Comparison of ENCODE assay signal across 9 mouse cellular contexts in genomic region chr12:112329701-112330301, GRCm38 (mm10).
A peak's percentile ranks its signal among the peaks of the same experiment; 100 is the strongest.
DNase-seq lines count a peak whose midpoint lies in the region; ATAC-seq and TF ChIP-seq lines count a peak whose summit lies in the region.
"Had no signal": no experiment of that assay in that cellular context is flagged by ENCODE, and none has a peak within 500 bp of the region (broad histone marks: within the 10 kb centered on the region; RNA-seq: fewer than 3 reads in every experiment).

No protein-coding gene starts in this region.

- TF ChIP-seq CTCF in forebrain, postnatal 0 days (IDR thresholded peaks at IDR 0.05; ENCODE audit: low read depth) = no peak; the same call in 1 of the 2 replicates
- no peak for TF ChIP-seq CTCF in gastrocnemius, adult 2 months (IDR thresholded peaks at IDR 0.05)

- H3K36me3 ChIP-seq in heart, embryonic 11.5 days (ENCODE audit: control insufficient read depth, insufficient read depth, low read length) = no peaks in the 10 kb centered on the region
- no peaks in the 10 kb centered on the region for H3K36me3 ChIP-seq in forebrain, postnatal 0 days (ENCODE audit: insufficient read depth)
- no peaks in the 10 kb centered on the region for H3K36me3 ChIP-seq in neural tube, embryonic 13.5 days

- no peaks in the 10 kb centered on the region for H3K9me3 ChIP-seq in heart, embryonic 11.5 days (replicated peaks; ENCODE audit: control insufficient read depth, low read length)
- no peaks in the 10 kb centered on the region for H3K9me3 ChIP-seq in forebrain, postnatal 0 days (ENCODE audit: low read length)
- H3K9me3 ChIP-seq in neural tube, embryonic 13.5 days = no peaks in the 10 kb centered on the region

- intact Hi-C loops in gastrocnemius, adult 2 months (cut with DNase I) = no loop called here

- no peak overlapping the region for H3K9ac ChIP-seq in heart, embryonic 11.5 days (ENCODE audit: low read depth, low read length)
- peak overlapping the region; percentile 35 for H3K9ac ChIP-seq in forebrain, postnatal 0 days
- peak overlapping the region; percentile 52 for H3K9ac ChIP-seq in neural tube, embryonic 13.5 days

- WGBS in heart, embryonic 11.5 days (ENCODE audit: insufficient replicate concordance) = 20% methylated on average over 18 of the region's 18 CpGs
- WGBS in forebrain, postnatal 0 days = 6% methylated on average over 18 of the region's 18 CpGs
- WGBS in neural tube, embryonic 13.5 days = 11% methylated on average over 18 of the region's 18 CpGs

- no peak overlapping the region for H3K27ac ChIP-seq in heart, embryonic 11.5 days (ENCODE audit: low read depth, low read length)
- peak overlapping the region; percentile 93 for H3K27ac ChIP-seq in forebrain, postnatal 0 days (ENCODE audit: low read depth, low read length)
- H3K27ac ChIP-seq in neural tube, embryonic 13.5 days (replicated peaks) = peak overlapping the region; percentile 86
- no peak overlapping the region for H3K27ac ChIP-seq in gastrocnemius, adult 2 months
- H3K27ac ChIP-seq: macrophage had no signal

- ATAC-seq in heart, embryonic 11.5 days (replicated peaks; ENCODE audit: insufficient number of reproducible peaks, low FRiP score, low TSS enrichment) = no peak
- ATAC-seq in forebrain, postnatal 0 days = peak; percentile 85
- ATAC-seq in neural tube, embryonic 13.5 days (ENCODE audit: low read depth) = peak; percentile 37; the same call in 1 of the 2 replicates

- peak overlapping the region; percentile 15 for H3K4me2 ChIP-seq in heart, embryonic 11.5 days
- peak overlapping the region; percentile 27 for H3K4me2 ChIP-seq in forebrain, postnatal 0 days (ENCODE audit: low read depth)
- H3K4me2 ChIP-seq in neural tube, embryonic 13.5 days = peak overlapping the region; percentile 25

- no peak for DNase-seq in heart, adult 8-10 months (ENCODE audit: low spot score)
- peak; percentile 89 for DNase-seq in forebrain, postnatal 0 days
- peak; percentile 72 for DNase-seq in left cerebral cortex, adult 11 months (ENCODE audit: low spot score)
- no peak for DNase-seq in spleen, adult 12 weeks (ENCODE audit: low spot score)
- no peak for DNase-seq in gastrocnemius, adult 2 months
- DNase-seq in gastrocnemius, postnatal 4 days (ENCODE audit: low spot score in 2 of 2) = no peak

- H3K27me3 ChIP-seq in heart, embryonic 11.5 days (ENCODE audit: control insufficient read depth, insufficient read depth, low read length) = peaks cover 9% of the 10 kb centered on the region
- H3K27me3 ChIP-seq in forebrain, postnatal 0 days (ENCODE audit: insufficient read depth, low read length) = no peaks in the 10 kb centered on the region
- H3K27me3 ChIP-seq in neural tube, embryonic 13.5 days = peaks cover 17% of the 10 kb centered on the region

- peaks cover 24% of the 10 kb centered on the region for H3K4me1 ChIP-seq in heart, embryonic 11.5 days (ENCODE audit: control insufficient read depth, insufficient read depth, low read length)
- H3K4me1 ChIP-seq in forebrain, postnatal 0 days (ENCODE audit: insufficient read depth) = peaks cover 39% of the 10 kb centered on the region
- H3K4me1 ChIP-seq in neural tube, embryonic 13.5 days (replicated peaks) = peaks cover 82% of the 10 kb centered on the region

- H3K4me3 ChIP-seq in heart, embryonic 11.5 days (ENCODE audit: low read depth, low read length) = no peak overlapping the region
- no peak overlapping the region for H3K4me3 ChIP-seq in forebrain, postnatal 0 days (ENCODE audit: low read depth, low read length)
- no peak overlapping the region for H3K4me3 ChIP-seq in neural tube, embryonic 13.5 days
- H3K4me3 ChIP-seq in gastrocnemius, adult 2 months = no peak overlapping the region

Comparison
In these comparisons a context has a peak if more than half of its experiments do, and no peak if none do; other contexts are left out.
1. H3K27ac ChIP-seq: peak in forebrain, postnatal 0 days (single experiment) and neural tube, embryonic 13.5 days (single experiment); none in heart, embryonic 11.5 days (single experiment) and gastrocnemius, adult 2 months (single experiment).
2. DNase-seq: peak in forebrain, postnatal 0 days (single experiment) and left cerebral cortex, adult 11 months (single experiment); none in heart, adult 8-10 months (single experiment), spleen, adult 12 weeks (single experiment), gastrocnemius, adult 2 months (single experiment) and gastrocnemius, postnatal 4 days (0 of 2).
3. Peak in every context shown above with its lines, with median percentiles within 50 percentile points of each other: H3K4me2 ChIP-seq.